Mouse (Mus musculus): ENCODE results near the gene Socs3. TPM values are rescaled to one million over a fixed set of nuclear protein-coding genes. Genes with fewer than 3 reads are reported as not detected.
A peak's percentile ranks its signal among the peaks of the same experiment; 100 is the strongest.

Socs3 gene
- polyA plus RNA-seq, 1 experiment from 2014 or later, result 19.1 TPM

DNA sequence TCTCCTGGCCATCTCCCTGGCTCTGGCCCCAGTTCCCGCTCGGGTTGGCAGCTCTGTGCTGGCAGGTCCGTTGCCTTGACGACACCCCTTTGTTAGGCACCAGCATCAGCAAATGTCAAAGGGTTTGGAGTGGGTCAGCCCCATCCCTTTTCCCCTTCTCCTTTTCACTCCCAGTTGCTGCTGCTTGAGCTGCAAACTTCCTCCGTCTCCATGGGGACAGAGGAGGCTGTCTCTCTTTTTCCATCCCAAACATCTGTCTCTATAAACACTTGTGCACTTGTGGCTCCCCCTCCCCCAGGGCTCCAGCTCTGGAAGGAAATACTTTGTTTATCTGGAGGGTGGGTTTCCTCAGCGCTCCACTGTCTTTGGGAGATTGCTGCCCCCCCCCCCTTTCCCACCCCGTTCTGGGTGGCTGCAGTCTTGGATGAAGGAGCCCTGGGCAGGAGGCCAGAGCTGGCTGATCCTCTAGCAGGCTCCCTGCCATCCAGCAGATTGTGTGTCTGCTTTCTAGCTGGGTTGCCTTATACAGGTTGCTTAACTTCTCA, 30.0 kb downstream of the Socs3 start:
- Histone ChIP-seq H3K9ac (no peak overlapping the region; the same call in 1 of the 2 replicates), H3K9me3 (no peaks in the 10 kb centered on the region), H3K27ac (peak overlapping the region; percentile 81), H3K4me1 (replicated peaks) (peaks cover 47% of the 10 kb centered on the region), H3K4me3 (replicated peaks) (no peak overlapping the region), H3K4me2 (replicated peaks) (peak overlapping the region; percentile 22), H3K36me3 (no peaks in the 10 kb centered on the region), H3K27me3 (replicated peaks) (no peaks in the 10 kb centered on the region)
- ATAC-seq, result peak; percentile 77
- WGBS, result 13% methylated on average over 7 of the region's 7 CpGs

DNA sequence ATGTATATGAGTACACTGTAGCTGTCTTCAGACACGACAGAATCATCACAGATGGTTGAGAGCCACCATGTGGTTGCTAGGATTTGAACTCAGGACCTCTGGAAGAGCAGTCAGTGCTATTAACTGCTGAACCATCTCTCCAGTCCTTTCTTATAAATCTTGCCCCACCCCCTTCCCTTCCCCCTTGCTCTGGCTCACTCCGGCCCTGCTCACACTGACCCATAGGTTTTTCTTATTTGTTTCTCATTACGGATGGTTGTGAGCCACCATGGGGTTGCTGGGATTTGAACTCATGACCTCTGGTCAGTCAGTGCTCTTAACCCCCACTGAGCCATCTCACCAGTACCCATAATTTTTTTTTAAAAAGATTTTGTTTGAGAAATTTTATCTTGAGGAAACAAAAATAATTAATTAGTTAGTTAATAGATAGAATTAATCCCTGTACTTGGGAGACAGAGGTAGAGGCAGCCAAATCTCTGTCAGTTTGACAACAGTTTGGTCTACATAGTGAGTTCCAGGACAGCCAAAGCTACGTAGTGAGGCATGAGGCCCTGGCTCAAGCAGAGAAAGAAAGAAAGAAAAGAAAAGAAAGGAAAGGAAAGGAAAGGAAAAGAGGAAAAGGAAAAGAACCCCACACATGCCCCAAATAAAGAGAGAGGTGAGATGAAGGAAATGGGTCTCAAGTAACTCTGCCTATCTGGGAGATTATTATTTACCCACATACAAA, 30.7 kb downstream of the Socs3 start:
- Histone ChIP-seq H3K4me1 (replicated peaks) (peaks cover 51% of the 10 kb centered on the region), H3K9me3 (no peaks in the 10 kb centered on the region), H3K9ac (no peak overlapping the region; the same call in 1 of the 2 replicates), H3K4me2 (replicated peaks) (peak overlapping the region; percentile 22), H3K36me3 (no peaks in the 10 kb centered on the region), H3K27ac (peak overlapping the region; percentile 81), H3K4me3 (replicated peaks) (no peak overlapping the region), H3K27me3 (replicated peaks) (no peaks in the 10 kb centered on the region)
- no peak for ATAC-seq
- WGBS, result 45% methylated on average over 4 of the region's 4 CpGs

DNA sequence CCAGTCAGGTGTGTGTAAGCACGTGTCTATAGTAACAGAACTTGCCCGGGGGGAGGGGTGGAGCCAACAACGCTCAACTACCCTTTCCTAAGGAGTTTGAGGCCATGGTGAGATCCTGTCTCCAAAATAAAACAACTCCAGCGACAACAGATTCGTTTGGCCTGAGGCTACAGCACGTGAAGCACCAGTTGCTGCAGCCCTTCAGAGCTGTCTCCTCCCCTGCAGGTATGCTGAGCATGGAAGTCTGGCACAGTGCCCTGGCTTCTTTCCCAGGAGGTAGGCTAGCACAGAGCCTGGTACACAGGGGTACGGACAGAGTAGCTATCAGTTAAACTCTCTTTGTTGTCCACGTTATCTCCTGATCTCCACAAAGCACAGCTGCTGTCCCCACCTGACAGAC, 33.6 kb downstream of the Socs3 start:
- peaks cover 69% of the 10 kb centered on the region for H3K4me1 ChIP-seq (replicated peaks)
- H3K36me3 ChIP-seq, result no peaks in the 10 kb centered on the region
- no peaks in the 10 kb centered on the region for H3K9me3 ChIP-seq
- WGBS, result 31% methylated on average over 8 of the region's 8 CpGs
- 0 out of 2 replicates have a peak, but pooled peaks have one; percentile 19 for ATAC-seq
- no peak overlapping the region; the same call in 1 of the 2 replicates for H3K4me2 ChIP-seq (replicated peaks)
- no peak overlapping the region for H3K9ac ChIP-seq
- H3K27ac ChIP-seq, result peak overlapping the region; percentile 82
- H3K4me3 ChIP-seq (replicated peaks), result no peak overlapping the region
- H3K27me3 ChIP-seq (replicated peaks), result no peaks in the 10 kb centered on the region

DNA sequence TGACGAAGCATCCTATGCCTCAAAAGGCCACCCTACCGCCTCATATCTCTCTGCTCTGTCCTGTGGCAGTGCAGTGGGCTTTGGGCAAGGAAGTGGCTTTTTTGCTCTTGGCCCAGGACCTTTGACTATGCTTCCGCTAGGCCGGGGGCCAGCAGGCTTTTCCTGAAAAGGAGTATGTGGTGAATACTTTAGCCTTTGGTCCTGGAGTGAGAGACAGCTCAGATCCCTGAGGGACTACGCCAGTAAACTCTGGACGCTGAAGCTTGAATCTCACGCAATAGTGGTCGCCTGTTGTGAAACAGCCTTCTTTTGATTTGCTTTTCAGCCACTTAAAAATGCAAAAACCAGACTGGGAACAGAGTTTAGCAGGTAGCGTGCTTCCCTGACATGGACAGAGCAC, 34.2 kb downstream of the Socs3 start:
- Histone ChIP-seq H3K4me1 (replicated peaks) (peaks cover 70% of the 10 kb centered on the region), H3K36me3 (no peaks in the 10 kb centered on the region), H3K27ac (peak overlapping the region; percentile 82), H3K4me2 (replicated peaks) (no peak overlapping the region), H3K9ac (peak overlapping the region; percentile 2; the same call in 1 of the 2 replicates), H3K4me3 (replicated peaks) (no peak overlapping the region), H3K9me3 (no peaks in the 10 kb centered on the region), H3K27me3 (replicated peaks) (no peaks in the 10 kb centered on the region)
- WGBS, result 63% methylated on average over 9 of the region's 9 CpGs
- no peak for ATAC-seq

DNA sequence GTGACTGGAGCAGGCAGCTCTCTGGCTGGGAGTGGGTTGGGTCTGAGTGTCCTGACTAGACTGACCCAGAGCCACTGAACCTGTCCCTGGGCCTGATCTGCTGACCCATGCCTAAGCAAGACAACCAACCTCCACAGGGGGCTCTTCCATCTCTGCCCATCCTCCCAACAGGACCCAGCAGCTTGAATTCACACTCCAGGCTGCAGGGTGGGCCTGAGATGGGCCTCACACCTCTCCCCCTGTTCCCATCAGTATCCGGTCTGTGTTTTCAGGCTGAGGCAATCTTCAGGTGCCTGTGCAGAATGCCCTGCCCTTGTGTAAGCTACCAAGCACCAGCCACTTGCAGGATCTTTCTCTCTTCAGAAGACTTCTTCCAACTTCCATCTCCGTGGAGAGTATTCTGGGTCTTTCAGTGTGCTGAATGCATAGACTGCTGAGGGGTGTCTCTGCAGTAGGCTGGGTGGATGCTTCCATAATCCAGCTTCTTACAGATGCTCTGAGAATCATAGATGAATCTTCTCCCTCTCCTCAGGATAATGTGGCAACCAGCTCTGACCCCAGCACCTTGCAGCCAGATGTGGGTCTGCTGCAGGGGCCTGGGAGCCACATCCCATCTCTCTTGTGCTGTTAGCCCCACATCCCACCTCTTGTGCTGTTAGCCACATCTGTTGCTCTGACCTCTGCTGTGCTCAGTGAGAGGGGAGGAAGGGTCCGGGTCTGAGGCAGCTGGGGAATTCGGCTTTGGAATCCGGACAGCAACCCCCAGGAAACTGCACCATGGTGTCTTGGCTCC, 35.1 kb downstream of the Socs3 start:
- H3K4me2 ChIP-seq (replicated peaks), result peak overlapping the region; percentile 23; the same call in 1 of the 2 replicates
- WGBS, result 58% methylated on average over 5 of the region's 5 CpGs
- H3K9ac ChIP-seq, result no peak overlapping the region
- no peaks in the 10 kb centered on the region for H3K27me3 ChIP-seq (replicated peaks)
- peak overlapping the region; percentile 82 for H3K27ac ChIP-seq
- H3K4me3 ChIP-seq (replicated peaks), result no peak overlapping the region
- 0 out of 2 replicates have a peak, but pooled peaks have one; percentile 0 for ATAC-seq
- no peaks in the 10 kb centered on the region for H3K36me3 ChIP-seq
- H3K9me3 ChIP-seq, result no peaks in the 10 kb centered on the region
- H3K4me1 ChIP-seq (replicated peaks), result peaks cover 70% of the 10 kb centered on the region

DNA sequence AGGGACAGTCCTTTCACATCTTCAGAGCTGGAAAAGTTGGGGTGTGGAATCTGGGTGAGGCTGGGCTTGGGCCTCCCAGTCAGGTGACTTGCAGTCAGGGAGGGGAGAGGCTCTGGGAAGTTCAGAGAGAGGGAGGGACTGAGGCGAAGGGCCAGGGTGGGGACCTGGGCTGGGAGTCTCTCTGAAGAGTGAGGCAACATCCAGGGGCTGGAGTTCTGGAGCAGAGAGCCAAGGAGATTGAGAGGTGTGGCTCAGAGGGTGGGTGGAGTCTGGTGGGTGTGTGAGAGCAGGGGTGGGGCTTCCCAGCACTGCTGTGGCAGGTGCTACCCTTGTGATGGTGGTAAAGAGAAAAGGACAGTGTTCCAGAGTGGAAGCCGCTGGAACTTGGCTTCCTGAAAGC, 35.7 kb downstream of the Socs3 start:
- Histone ChIP-seq H3K9ac (no peak overlapping the region), H3K4me1 (replicated peaks) (peaks cover 64% of the 10 kb centered on the region)

DNA sequence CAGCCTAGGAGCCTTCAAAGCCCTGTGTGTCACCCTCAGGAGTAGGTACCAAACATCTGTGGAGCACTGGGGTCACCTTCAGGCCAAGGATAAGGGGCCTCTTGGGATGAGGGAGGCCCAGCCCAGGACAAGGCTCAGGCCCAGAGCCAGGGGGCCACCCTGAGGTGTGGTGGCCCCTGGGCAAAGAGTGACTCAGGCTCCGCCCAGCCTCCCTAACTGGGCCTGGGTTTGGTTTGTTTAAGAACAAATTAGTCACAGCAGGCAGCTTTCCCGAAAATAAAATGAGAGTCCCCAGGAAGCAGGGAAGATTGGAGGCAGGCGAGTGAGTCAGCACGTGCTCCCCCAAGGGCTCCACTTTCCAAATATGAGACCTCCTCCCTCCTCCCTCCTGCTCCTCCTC, 37.7 kb downstream of the Socs3 start:
- peak overlapping the region; percentile 29 for H3K4me2 ChIP-seq (replicated peaks)
- no peak overlapping the region for H3K4me3 ChIP-seq (replicated peaks)
- no peaks in the 10 kb centered on the region for H3K9me3 ChIP-seq
- 0 out of 2 replicates have a peak overlapping the region, but pooled peaks have one; percentile 18 for H3K9ac ChIP-seq
- H3K27ac ChIP-seq, result peak overlapping the region; percentile 80
- ATAC-seq, result peak; percentile 66
- WGBS, result 22% methylated on average over 4 of the region's 4 CpGs
- peaks cover 64% of the 10 kb centered on the region for H3K4me1 ChIP-seq (replicated peaks)
- H3K36me3 ChIP-seq, result no peaks in the 10 kb centered on the region
- H3K27me3 ChIP-seq (replicated peaks), result no peaks in the 10 kb centered on the region

More for the DNA sequence above, 35.7 kb downstream of the Socs3 start:
- 26% methylated on average over 2 of the region's 2 CpGs for WGBS
- no peaks in the 10 kb centered on the region for H3K27me3 ChIP-seq (replicated peaks)
- peak overlapping the region; percentile 30; the same call in 1 of the 2 replicates for H3K4me2 ChIP-seq (replicated peaks)
- H3K27ac ChIP-seq, result peak overlapping the region; percentile 82
- ATAC-seq, result peak; percentile 91
- H3K9me3 ChIP-seq, result no peaks in the 10 kb centered on the region
- H3K4me3 ChIP-seq (replicated peaks), result no peak overlapping the region
- no peaks in the 10 kb centered on the region for H3K36me3 ChIP-seq

DNA sequence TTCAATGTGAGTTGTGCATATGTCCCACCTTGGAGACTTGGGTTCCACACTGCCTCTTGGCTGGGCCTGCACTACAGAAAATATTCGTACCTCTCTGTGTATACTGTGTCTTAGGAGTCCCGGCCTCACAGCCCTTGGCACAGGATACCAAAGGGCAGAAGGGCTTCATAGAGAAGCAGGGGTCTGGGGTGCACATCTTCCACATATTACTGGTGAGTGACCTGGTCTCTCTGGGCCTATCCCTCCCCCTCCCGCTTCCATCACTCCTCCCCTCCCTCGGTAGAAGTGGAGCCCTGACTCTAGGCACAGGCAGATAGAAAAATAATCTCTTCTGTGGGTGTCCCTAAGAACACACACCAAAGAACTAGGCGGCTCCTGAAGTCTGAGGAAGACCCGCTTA, 38.3 kb downstream of the Socs3 start:
- Histone ChIP-seq H3K4me2 (replicated peaks) (0 out of 2 replicates have a peak overlapping the region, but pooled peaks have one; percentile 29), H3K9me3 (no peaks in the 10 kb centered on the region), H3K4me1 (replicated peaks) (peaks cover 63% of the 10 kb centered on the region), H3K4me3 (replicated peaks) (no peak overlapping the region), H3K36me3 (no peaks in the 10 kb centered on the region), H3K27ac (peak overlapping the region; percentile 80), H3K9ac (no peak overlapping the region), H3K27me3 (replicated peaks) (no peaks in the 10 kb centered on the region)
- ATAC-seq, result no peak
- 68% methylated on average over 6 of the region's 6 CpGs for WGBS

DNA sequence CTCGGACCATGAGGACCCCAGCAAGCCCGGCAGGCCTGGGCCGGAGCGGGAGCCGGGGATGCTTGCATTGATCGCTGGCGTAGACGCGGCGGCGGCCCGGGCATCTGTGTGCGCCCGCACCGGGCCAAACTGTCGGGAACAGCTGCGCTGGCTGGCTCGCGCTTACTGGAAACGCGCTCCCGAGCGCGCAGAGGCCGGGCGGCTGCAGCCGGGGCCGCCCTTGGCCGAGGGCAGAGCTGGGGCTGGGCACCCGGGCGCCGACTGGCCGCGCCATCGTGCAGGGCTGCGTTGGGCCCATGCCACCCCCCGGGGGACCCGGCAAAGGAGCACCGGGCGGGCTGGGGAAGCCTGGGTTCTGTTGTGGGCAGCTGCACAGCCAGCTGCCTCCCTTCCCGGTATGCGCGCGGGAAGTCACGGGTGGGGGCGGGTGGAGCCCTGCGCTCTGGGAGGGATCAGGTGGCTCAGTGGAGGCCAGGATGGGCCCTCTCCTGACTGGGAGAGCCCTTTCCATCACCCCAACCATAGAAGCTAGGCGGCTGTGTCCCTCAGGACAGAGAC, 39.0 kb downstream of the Socs3 start:
- ATAC-seq, result peak; percentile 7; the same call in 1 of the 2 replicates
- WGBS, result 2% methylated on average over 48 of the region's 48 CpGs

DNA sequence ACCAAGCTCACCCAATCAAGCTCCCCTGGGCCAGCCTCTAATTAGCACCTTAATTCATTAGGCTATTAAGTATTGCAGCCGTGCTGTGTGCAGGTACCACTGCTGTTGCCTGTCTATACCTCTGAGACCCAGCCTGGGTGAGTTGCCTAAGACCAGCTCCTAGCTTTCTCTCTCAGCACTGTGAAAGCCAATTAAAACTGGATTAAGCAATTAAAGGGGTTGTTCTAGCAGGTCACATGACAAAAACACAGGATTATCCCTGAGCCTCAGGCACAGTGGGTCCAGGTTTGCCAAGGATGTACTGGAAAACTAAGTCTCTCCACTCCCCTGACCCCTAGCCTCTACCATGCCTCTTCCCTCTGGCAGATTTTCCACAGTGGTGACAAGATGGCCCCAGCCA, 44.3 kb downstream of the Socs3 start:
- peaks cover 10% of the 10 kb centered on the region; the same call in 1 of the 2 replicates for H3K4me1 ChIP-seq (replicated peaks)
- H3K36me3 ChIP-seq, result no peaks in the 10 kb centered on the region
- no peaks in the 10 kb centered on the region for H3K27me3 ChIP-seq (replicated peaks)
- WGBS, result 89% methylated on average over 1 of the region's 1 CpGs
- no peaks in the 10 kb centered on the region for H3K9me3 ChIP-seq
- H3K27ac ChIP-seq, result no peak overlapping the region
- no peak for ATAC-seq
- no peak overlapping the region for H3K4me3 ChIP-seq (replicated peaks)
- no peak overlapping the region for H3K9ac ChIP-seq
- no peak overlapping the region for H3K4me2 ChIP-seq (replicated peaks)

More for the DNA sequence above, 39.0 kb downstream of the Socs3 start:
- H3K27me3 ChIP-seq (replicated peaks), result no peaks in the 10 kb centered on the region
- H3K9ac ChIP-seq, result peak overlapping the region; percentile 60
- H3K4me1 ChIP-seq (replicated peaks), result peaks cover 56% of the 10 kb centered on the region
- 0 out of 2 replicates have a peak overlapping the region, but pooled peaks have one; percentile 59 for H3K27ac ChIP-seq
- H3K4me3 ChIP-seq (replicated peaks), result peak overlapping the region; percentile 44
- H3K4me2 ChIP-seq (replicated peaks), result peak overlapping the region; percentile 96
- H3K9me3 ChIP-seq, result no peaks in the 10 kb centered on the region
- no peaks in the 10 kb centered on the region for H3K36me3 ChIP-seq

DNA sequence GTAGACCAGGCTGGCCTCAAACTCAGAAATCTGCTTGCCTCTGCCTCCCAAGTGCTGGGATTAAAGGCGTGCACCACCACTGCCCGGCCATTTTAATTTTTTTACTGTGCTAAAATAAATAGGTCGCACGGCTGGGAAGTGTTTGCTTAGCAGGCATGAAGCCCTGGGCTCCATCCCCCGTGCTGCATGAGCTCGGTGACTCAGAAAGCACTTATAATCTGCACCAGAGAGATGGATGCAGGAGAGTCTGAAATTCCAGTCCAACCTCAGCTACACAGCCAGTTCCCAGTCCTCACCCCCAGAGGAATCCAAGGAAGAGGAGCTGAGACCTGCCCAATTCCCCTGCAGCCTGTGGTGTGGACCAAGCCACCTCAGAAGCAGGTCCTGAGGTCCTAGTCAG, 45.4 kb downstream of the Socs3 start:
- no peak overlapping the region for H3K9ac ChIP-seq
- no peak for ATAC-seq
- WGBS, result 52% methylated on average over 6 of the region's 6 CpGs
- no peak overlapping the region for H3K4me2 ChIP-seq (replicated peaks)
- no peak overlapping the region for H3K27ac ChIP-seq
- H3K4me3 ChIP-seq (replicated peaks), result no peak overlapping the region
- 0 out of 2 replicates have a peak, but pooled peaks cover 4% of the 10 kb centered on the region for H3K4me1 ChIP-seq (replicated peaks)
- no peaks in the 10 kb centered on the region for H3K9me3 ChIP-seq
- no peaks in the 10 kb centered on the region for H3K27me3 ChIP-seq (replicated peaks)
- H3K36me3 ChIP-seq, result no peaks in the 10 kb centered on the region

DNA sequence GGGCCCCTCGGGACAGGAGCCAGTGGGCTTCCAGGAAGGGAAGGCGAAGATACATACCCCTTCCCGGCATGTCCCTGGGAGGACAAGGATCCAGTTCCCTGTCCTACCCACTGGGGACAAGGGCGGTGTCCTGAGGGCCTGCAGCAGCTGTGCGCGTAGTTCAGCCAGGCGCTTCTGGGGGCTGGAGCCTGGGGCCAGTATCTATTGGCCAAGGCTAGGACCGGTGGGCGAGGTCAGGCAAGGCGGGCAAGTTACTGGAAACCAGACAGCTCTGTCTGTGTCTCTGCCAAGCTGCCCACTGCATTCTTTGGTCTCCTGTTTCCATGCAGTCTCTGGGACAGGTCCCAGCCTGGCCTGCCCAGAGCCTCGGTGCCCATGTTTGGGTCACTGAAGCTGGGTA, 46.6 kb downstream of the Socs3 start:
- Histone ChIP-seq H3K4me2 (replicated peaks) (no peak overlapping the region), H3K9ac (no peak overlapping the region), H3K9me3 (no peaks in the 10 kb centered on the region), H3K4me3 (replicated peaks) (no peak overlapping the region), H3K4me1 (replicated peaks) (0 out of 2 replicates have a peak, but pooled peaks cover 4% of the 10 kb centered on the region), H3K27me3 (replicated peaks) (no peaks in the 10 kb centered on the region), H3K27ac (no peak overlapping the region), H3K36me3 (no peaks in the 10 kb centered on the region)
- no peak for ATAC-seq
- 84% methylated on average over 11 of the region's 11 CpGs for WGBS

Data from intestine, embryonic 15.5 days (tissue).